Mouse (Mus musculus) kidney, adult 18-20 months (tissue): ENCODE results near the gene Cap1.
A peak's percentile ranks its signal among the peaks of the same experiment; 100 is the strongest.

Experiments
- DNase-seq: peaks from one replicate; pipeline ENCODE4 v3.0.0; 2021

The Cap1 gene

DNA sequence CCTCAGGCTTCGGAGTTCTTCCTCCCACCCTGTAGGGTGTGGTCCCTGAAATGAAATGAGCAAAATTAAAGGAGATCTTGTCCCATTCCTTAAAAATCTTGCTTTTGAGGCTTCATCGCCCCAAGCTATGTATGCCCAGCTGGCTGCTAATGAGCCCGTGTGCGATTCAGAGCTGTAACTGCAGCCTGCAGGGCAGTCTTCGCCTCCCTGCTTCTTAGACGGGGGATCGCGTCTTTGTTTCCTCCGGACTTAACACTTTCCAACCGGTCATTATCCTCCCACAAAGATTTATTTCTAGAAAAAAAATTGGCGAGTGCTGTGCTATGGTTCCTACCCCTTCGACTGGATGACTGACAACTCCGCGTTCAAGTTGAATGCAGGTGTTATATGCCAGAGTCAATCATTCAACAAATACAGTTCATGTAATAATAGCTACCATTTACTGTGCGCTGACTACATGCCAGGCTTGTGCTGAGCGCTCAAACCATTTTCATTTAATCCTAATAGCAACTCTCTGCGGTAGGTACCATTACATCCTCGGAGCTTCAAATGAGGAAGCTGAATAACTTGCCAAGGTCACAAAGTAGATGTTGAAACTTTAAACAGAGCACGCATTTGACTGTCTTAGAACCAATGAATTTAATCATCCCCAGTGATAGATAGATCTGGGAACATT is 861 bp upstream of the Cap1 start:
- no peak for DNase-seq

DNA sequence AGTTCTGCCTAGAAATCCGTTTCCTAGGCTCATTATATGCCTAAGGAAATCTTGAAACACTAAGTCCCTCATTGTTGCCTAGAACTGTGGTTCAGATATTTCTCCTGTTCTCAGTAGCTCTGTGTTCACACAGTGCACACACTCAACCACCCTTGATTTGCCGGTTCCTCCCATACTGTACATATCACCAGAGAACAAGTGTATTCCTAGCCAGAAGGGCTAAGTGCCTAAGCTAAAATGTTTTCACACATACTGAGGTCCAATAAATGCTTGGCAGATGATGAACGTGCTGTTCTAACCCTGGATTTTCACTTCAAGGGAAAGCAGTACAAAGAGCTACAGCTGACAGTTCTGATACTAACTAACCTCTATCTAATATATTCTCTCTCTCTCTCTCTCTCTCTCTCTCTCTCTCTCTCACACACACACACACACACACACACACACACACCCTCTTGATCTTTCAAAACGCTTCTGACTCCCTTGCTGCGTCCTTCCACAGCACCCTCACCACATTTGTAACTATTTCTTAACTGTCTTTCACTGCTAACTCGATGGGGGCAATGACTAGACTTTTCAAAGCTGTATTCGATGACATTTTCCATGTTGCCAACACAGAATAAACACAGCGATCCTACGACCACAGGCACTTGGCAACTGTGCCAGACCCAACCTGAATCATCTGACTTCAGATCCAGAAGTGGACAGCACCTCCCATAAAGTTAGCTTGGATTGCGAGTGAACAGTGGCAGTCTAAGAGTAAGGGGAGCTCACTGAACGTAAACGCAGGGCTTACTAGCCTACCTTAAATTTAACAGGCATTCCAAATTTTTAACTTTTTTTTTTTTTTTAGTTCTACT is 1.1 kb downstream of the Cap1 start:
- DNase-seq: peak; percentile 18

DNA sequence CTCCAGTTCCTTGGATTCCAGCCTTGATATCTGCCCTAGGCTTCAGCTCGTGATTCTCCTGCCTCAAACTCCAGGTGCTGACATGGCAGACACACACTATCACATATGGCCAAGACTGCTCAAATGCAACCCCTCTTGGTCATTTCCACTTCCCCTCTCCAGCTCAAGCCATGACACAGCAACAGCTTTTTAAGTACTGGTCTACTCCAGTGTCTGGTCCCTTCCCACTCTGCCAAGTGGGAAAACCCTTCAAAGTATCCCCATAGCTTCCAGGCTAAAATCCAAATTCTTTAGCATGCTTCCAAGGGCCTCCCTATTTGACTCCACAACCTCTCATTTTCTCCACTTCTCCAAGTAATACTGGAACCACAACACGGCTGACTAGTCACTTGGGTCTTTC is 1.8 kb downstream of the Cap1 start:
- no peak for DNase-seq

DNA sequence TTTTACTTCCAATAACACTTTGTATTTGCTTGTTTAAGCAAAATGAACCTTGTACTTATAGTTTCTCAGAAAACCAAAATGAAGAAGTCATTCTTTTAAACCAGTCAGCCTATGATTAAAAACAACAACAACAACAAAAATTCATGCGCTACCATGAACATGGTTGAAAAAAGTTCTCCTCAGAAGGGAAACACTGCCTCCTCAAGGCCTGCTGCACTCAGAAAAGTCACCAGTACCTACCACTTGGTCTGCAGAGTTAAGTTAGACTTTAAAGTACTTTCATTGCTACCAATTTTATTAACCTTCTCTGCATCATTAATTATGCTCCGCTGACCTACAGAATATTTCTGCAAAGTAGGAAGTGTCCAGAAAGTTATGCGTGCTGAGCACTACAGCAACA is 2.6 kb downstream of the Cap1 start:
- no peak for DNase-seq

DNA sequence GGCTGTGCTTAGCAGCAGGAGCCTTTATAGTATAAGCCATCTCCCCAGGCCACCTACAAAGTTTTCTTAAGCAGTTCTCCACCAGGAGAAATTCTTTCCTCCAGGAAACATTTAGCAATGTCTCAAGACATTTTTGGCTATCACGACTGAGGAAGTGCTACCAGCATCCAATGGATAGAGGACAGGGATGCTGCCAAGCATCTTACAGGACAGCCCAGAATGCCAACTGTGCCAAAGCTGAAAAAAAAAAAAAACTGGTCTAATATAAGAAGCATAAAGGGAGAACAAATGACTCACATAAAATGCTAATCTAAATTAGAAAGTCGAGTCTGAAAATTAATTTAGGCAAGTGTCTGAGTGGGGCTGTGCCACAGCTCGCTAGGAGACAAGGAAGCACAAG is 3.3 kb downstream of the Cap1 start:
- DNase-seq: no peak

DNA sequence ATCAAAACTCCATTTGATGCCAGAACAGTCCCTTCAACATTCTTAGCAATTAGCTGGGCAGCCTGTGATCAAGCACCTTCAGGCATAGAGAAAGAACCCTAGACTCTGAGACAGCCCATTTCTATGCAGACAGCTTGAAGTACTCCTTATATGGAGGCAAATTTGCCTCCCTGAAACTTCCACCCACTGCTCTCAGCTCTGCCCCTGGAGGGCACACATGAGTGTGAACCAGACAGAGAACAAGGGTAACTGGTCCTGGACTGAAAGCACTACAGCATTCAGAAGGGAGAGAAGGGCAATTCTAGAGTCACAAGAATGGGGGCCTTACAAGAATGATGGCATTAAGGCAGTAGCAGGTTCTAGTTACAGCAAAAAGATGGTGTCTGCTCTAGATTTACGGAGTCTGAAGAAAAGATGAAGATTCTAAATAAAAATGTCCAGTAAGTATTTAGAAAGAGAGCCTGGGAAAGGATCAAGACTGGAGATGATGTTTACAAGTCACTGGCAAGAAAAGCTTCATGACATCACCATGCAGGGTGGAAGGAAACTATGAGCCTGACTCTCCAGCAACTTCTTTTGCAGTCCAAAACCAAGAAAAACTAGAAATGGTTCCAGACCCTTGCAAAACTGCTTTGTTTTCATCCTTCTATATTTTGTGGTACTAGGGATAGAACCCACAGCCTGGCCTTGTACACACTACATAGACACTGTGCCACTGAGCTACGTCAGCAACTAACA is 7.4 kb downstream of the Cap1 start:
- no peak for DNase-seq

DNA sequence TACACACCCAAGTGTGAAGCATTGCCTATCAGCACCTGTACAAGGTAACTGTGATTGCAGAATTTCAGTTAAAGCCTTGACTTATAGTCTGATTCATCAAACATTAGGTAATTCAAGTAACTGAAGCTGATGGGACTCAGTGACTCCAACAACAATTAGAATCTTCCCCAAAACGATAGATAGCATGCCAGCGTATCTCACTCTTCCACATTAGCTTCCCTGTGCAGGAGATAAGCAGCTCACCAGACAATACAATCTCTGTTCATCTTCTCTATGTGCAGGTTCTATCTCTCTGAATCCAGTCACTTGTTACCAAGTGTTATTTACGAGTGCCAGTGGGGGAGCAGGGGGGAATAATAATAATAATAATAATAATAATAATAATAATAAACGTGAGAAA is 12.3 kb downstream of the Cap1 start:
- no peak for DNase-seq

DNA sequence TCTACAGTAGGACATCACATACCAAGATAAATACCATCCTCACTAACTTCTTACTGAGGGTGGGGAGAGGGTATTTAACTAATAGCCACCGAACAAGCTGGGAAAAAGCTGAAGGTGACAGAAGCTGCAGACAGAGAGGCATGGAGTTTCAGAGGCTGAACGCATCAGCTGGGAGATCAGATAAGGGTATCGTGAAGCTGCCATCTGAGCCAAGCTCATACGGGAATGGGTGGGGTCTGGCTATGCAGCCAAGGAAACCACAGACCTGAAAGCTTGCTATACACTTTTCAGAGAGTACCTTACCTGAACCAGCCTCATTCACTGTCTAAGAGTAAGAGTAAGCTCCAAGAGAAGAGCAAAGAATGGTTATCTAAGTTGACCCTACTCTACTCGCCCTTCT is 12.9 kb downstream of the Cap1 start:
- DNase-seq: no peak

DNA sequence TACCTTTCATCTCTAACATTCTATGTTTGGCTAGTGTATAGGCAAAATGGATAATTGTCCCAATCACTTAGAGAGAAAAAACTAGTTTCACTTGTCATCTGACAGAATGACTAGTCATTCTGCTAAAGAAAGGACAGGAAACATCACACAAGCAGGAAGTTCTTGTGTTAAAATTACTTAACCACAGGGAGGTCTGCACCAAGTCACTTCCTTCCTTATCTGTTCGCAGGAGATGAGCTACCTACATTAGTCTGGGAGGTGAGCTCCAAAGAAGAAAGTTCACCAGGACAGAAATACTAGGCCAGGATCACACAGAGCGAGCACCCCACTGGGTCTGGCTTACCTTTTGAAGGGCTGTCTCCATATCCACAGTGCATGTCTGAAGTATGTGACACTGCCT is 13.9 kb downstream of the Cap1 start:
- DNase-seq: no peak

DNA sequence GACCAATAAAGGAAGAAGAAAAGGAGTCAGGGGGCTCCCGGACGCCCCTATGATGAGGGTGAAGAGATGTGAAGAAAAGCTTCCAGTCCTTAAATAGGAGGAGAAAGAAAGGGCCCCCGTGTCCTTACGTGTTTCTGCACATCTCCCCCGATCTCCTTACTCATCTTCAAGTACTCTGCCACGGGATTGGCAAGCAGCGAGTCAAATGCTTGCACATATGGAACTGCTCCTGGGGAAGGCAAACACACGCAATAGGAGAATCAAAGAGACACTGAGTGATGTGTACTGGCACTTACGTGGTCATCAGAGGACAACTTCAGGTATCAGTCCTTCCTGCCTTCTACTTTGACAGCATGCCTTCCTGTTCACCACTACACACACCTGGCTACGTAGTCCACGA is 14.6 kb downstream of the Cap1 start:
- DNase-seq: no peak

DNA sequence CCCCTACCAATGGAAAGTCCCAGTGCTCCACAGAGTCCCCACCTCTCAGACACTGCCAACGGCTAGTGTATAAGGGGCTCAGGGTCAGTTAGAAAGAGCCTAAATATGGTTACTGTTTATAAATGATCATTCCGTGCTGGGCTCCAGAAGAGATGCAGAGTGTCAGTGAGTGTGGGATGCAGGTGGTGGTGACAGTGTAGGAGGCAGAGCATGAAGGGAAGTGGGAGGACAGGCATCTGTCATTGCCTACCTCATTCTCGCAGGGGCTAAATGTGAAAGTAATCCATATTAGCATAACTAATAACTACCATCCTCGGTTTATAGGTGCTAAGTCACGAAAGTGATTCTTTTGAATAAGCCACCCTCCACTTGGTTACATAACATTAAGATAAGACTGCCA is 15.1 kb downstream of the Cap1 start:
- DNase-seq: no peak

DNA sequence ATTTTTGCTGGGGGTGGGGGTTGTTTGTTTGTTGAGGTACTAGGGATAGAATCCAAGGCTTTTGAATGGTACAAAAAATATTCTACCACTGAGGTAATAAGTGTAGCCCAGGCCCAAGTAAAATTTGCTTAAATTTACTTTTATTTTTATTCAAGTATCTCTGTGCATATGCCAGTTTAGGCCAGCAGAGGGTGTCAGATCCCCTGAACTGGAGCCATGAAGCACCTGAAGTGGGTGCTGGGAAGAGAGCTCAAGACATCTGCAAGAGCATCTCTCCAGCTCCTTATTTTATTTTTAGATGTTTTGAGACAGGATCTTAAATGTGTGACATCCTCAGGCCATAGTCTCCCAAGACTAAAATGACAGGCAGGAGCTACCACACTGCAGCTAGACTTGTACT is 15.8 kb downstream of the Cap1 start:
- peak; percentile 26 for DNase-seq

DNA sequence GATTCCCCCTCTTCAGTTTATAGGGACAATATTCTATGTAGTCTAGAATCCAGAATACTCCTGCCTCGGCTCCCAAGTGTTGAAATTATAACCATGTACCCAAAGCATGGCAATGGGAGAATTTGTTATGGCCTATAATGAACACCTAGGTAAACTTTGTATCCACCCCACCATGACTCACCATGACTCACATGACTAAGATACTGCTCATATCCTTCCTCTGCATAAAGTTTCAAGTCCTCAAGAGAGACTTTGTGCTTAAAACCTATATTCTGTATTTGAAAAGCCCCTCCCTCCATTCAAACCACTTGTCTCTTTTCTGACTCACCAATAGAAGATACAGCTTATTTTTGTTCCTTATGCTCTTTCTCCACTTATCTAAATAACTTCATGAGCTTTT is 17.8 kb downstream of the Cap1 start:
- no peak for DNase-seq

DNA sequence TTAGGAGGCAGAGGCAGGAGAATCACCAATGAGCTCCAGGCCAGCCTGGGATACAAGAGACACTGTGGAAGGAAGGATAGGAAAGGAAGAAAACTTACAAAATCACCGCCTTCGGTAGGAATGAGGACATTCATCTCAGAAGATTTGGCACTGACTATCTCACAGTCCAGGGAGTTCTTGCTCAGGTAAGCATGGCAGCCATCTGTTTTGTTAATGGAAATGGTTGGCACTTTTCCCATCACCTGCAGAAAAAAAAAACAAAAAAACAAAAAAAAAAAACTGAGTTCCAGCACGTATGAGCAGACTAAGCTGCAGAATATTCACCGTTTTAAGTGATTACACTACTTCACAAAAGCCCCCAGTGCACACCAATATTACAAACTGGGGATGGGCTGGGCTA is 24.0 kb downstream of the Cap1 start:
- DNase-seq: no peak

DNA sequence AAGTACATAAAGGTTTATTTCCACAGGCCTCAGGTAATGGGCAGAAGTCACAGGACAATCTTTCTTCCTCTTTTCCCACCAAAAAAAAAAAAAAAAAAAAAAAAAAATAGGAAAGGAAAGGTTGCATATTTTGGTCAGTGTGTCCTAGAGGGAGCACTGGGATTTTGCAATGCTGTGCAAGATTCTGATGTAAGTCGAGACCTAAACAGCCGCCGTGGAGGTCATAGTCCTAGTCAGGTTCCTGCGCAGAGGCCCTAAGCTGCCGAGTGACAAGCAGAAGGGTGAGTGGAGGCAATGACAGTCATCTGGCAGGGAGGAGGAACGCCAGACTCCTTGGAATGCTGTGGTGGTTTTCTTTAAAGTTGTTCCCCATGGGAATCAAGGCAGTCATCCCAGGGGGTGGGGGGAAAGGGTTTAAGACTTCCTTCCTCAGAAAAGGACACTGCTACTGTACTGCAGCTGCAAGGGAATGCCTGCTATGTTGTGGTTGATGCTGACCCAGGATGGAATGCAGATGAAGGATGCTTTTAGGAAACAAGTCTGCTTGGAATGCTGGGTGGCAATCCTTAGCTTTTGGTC is 26.7 kb downstream of the Cap1 start:
- DNase-seq: no peak

DNA sequence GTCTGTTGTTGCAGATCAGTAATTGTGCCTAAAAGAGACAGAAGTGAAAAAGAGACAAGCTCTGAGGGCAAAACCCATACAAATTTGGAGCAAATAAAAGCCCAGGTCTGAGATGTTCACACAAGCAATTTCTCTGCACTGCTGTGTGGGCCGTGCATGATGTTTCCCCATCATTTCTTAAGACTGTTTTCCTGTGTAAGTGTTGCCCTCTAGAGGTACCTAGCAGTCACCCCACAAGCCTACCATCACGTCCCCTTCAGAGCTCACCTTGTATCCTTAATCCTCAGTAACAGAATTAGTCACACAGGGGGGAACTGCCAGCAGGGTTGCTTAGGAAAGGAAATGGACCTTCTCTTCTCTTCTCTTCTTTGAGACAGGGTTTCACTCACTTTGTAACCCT is 27.9 kb downstream of the Cap1 start:
- no peak for DNase-seq

DNA sequence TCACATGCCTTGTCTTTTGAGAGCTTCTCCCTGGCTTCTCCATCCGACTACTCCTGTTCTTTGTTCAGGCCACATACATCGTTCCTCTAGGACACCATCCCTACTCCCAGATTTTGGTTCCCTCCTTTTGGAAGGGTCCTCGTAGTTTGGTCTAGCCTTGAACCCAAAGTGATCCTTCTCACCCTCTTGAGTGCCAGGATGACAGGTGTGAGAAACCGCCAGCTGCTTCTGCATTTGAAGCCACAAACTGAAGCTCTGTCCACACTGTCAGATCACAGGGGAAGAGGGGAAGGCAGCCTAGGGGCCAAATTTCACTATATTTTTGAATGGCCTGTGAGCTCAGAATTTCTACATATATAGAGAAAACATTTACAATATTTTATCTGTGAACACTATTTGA is 31.1 kb downstream of the Cap1 start:
- no peak for DNase-seq

DNA sequence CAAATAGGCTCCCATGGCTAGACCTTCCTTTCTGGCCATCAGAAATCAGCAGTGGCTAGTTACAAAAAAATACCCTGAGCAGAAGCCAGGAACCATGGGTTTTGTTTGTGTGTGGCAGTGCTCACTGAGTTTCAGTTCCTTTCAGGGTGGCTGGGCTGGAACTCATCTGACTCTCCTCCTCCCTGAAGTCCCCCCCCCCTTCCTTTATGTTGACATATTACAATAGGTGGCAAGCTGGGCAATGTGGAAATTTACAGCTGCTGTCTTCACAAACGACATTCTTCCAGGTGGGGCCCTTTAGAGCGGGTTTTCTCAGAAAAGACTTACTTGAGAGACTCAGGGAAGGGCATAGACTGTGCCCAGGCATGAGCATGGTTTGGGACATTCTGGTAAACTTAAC is 32.2 kb downstream of the Cap1 start:
- DNase-seq: no peak

DNA sequence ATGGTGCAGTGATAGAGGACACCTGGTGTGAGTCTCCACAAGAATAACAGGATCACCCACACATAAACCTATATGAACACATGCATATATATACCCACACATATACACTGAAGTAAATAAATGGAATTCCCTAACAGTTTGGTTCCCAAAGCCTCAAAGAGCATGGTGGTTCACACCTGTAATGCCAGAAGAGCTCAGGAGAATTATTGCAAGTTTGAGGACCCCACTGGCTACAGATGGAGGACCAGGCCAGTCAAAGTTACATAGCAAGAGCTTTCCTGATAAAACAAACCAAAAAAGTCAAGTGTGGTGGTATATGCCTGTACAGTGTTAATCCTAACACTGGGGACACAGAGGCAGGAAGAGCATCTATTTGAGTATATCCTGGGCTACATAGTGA is 34.3 kb downstream of the Cap1 start:
- DNase-seq: no peak

DNA sequence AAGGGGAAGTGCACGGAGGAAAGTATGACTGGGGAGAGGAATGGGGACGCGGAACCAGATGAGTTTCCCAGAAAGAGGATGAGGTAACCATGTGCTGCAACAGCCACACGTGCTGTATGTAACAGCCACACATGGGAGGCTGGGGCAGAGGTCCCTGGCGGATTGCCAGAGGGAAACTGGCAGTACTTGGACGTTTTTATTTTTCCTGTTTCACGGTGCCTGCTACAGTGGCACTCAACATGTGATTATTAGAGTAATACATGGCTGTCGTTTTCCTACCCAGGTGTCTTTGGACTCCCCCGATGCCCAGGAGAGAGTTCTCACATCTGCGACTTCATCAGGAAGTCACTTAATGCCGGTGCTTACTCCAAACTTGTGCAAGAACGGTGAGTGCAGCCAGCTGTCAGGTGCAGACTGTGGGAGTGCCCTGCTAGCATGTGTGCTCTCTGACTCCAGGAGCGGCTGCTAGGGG is 37.7 kb downstream of the Cap1 start:
- no peak for DNase-seq

DNA sequence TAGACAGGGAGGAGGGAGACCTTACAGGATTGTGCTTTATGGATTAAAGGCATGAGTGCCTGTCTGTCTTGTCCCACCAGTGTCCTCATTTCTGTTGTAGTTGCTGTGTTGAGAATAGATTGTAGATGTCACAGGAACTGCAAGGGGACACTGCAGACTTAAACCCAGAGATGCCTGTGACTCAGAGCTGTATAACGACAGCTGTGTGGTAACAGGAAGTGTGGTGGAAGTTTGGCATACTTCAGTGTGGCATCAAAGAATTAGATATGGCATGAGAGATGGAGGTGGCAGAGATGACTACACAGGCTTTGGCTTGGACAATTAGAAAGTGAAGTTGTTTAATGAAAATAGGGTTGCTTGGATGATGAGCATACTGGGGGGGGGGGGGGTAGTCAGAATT is 47.4 kb downstream of the Cap1 start:
- DNase-seq: no peak

DNA sequence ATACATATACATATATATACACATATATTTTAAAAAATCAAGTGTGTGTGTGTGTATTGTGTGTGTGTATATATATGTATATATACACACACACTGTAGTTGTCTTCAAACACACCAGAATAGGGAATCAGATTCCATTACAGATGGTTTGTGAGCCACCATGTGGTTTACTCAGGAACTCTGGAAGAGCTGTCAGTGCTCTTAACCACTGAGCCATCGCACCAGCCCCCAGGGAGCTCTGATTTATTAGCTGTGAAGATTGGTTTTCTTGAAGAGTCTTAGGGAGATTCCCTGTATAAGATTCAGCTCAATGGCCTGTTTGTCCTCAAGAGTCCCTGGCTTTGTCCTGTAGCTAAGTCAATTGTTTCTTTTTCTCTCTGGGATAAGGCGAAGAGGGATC is 47.9 kb downstream of the Cap1 start:
- no peak for DNase-seq

DNA sequence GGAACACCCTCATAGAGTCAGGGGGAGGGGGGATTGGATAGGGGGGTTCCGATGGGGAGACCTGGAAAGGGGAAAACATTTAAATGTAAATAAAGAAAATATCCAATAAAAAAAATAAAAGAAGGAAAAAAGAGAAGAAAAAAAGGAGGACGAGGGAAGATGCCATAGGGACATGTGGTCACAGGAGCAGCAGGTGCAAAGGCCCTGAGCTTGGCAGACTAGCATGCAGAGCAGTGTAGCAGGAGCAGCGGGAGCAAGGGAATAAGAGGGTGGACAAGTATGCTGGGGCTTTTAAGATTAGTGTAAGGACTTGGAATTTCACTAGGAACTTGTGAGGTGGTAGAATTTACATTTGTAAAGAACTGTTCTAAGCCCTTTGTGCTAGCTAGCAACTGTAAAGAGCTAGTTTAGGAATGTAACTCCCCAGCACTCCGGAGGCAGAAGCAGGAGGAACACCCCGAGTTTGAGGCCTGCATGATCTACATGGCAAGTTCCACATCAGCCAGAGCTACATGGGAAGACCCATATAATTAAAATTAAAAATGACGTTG is 48.6 kb downstream of the Cap1 start:
- no peak for DNase-seq
